Mouse (Mus musculus): ENCODE results near the gene Ppp1r12c.

The Ppp1r12c gene

DNA sequence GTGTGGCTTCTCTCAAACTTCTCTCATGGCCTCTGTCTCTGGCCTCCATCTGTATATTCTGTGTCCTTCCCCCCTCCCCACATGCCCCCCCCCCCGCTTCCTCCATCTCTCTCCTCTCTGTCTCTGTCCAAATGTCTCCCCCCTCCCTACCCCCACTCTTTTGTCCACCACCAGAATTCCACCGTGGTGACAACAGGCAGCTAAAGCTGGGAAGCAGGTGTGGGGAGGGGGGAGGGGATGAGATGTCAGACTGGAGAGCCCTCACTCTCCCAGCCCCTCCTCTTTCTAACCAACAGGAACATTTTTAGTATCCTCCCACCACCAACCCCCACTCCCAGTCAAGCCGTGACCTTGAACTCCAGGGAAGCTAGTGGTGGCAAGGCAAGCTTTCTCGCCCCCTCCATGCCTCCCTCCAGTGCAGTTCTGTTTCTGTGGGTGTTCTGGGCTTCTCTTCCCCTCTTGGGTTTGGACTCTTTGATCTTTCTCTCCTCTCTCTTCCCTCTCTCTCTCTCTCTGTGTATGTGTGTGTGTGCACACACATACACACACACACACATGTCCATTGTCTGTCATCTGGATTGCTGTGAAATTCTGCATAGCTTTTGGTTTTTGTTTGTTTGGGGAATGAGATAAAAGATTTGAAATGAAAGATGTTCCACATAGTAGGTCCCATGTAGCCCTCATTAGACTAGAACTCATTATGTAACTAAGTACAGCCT is 15.0 kb upstream of the Ppp1r12c start, which contains the start of gene Tnnt1:
Tnnt1 (minus strand) TSS at position 51 of the 719 bp plus-strand sequence.
- no peak for DNase-seq (ENCODE audit: low spot score in 2 of 2)

DNA sequence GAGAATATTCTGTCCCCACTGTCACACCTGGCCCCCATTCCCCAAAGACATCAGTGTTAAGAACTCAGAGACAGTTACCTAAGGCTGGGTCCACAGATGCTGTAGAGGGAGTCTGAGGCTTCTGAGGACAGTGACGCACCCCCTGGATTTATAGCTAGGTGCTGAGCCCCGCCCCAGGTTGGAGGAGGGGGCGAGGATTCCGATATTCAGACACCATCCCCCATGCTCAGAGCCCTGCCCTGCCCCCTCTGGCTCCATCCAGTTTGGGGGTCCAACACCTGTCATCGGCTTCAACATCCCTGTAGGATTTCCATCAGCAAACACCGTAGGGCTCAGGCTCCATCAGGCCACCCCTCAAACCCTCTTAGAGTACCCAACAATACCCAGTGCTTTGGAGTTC is 14.4 kb upstream of the Ppp1r12c start:
- DNase-seq (ENCODE audit: low spot score in 2 of 2), result no peak

DNA sequence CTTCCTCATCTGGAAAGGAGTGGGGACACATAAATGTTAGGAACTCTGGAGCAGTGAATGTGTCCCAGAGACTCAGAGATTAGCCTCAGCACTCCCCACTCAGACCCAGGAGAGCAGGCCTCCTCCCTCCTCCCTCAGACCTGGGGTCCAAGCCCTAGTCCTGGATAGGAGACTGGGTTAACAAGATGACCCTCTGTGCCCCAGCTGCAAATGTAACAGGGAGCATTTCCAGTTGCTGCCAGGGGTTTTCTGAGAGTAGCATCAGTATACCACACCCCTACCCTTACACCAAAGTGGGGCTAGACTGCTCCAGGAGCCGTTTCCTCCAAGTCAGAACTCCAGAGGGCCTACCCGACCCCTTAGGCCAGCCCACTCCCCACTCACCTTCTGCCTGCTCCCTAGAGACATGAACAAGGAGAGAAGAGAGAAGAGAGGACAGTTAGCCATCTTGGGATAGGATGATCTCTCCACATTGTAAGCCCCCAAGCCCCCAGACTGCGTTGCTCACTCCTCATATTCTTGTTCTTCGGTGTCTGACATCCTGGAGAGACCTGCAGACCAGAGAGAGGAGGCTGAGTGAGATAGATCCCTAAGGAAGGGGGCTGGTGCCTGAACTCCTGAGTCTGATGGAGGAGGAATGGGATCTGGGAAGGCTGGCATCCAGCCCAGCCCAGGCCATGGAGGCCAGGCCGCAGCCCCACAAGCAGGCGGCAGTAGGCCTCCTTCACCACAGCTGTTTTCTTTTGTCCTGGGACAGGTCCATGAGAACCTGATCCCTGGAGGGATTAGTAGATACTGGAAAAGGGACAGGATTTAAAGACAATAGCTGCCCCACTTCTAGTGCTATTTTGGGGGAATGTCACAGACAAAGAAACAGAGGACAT is 12.6 kb upstream of the Ppp1r12c start:
- DNase-seq (ENCODE audit: low spot score in 2 of 2), result no peak

DNA sequence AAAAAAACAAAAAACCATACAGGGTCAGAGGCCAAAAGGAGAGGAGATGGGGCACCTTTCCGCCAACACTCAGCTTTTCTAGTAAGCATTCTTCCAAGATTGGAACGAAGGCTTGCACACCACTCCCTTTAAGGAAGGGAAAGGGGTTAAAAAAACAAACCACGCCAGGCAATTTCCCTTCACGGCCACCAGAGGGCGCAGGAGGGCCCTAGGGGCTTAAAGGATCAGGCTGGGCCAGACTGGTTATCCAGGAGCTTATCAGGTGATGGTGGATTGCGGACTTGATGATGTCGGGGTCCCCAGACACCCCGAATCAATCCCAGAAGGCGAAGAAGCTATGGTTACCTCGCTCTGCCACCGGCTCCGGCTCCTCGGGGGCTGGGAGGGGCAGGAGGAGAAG is 11.8 kb upstream of the Ppp1r12c start:
- no peak for DNase-seq (ENCODE audit: low spot score in 2 of 2)

DNA sequence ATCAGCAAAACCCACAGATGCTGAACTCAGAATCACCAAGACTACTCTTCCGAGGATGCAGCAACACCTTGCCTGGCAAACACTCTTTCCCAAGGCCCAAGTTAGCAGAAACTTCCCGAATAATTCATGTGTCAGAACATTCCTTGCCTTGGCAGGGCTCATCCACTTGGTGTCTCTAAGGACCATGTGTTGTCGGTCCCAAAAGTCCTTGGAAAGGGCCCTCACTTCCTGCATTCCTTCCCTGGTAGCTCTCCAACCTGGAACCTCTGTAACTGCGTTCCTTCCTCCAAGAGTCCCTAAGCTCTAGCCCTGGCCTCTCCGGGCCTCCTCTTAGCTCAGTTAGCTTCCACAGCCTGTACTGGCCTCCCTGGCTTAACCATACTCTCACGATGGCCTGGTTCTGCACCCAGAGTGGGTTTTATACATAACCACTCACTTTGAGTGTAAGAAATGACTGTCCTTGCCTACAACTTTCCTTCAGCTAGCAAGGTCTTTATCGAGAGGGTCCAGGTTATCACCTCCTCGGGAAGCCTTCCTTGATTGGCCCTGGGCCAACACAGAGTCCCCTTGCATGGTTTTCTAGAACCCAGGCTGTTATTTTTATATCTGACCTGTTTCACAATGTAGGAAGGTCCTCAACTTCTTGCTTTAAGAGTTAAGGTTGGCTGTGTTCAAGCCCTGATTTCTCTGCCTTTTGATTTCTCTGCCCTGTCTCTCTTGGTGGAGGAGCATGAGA is 10.2 kb upstream of the Ppp1r12c start:
- DNase-seq (ENCODE audit: low spot score in 2 of 2), result no peak

DNA sequence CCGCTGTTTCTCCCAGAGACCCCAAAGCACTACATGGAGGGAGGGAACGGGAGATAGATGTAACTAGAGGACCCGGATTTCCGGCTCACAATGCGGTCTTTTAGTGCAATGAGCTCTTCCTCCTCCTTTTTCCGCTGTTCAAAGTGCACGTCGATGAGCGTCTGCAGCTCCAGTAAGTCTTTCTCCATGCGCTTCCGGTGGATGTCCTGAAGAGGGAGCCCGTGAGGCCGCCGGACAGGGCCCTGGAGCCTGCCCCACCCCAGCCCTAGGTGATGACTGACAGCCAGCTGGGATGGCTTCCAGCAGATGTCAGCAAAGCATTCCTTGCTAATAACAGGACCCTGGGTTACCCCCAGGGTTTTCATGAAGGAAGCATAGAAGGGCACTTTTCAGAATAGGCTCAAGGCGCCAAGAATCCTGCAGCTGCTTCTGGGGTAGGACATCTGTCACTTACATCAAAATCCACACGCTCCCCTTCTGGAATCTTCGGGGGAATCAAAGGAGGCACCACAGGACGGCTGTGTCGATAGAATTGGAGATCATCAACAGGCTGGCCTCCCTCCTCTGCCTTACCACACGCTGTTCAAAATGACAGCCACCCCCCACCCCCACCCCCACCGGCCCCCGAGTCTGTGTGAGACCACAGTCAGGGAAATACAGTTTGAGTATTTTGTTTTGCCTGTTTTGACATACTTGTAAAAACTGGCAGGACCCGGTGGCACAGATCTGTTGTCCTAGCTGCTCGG is 8.6 kb upstream of the Ppp1r12c start:
- DNase-seq (ENCODE audit: low spot score in 2 of 2), result no peak

DNA sequence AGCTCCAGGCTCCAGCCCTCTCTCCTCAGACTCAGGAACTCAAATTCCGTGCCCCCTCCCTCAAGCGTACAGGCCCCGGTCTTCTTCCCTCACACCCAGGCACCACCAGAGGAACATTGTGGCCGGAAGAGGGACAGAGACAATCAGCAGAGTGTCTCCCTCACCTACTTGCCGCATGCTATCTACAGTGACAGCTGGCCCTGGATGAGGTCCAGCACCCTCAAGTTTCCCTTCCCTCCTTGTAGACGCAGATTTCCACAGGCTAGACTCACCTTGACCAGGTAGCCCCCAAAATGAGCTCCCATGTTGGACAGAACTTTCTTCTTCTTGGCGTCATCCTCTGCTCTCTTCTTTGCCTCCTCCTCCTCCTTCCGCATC is 7.2 kb upstream of the Ppp1r12c start:
- no peak for DNase-seq (ENCODE audit: low spot score in 2 of 2)

DNA sequence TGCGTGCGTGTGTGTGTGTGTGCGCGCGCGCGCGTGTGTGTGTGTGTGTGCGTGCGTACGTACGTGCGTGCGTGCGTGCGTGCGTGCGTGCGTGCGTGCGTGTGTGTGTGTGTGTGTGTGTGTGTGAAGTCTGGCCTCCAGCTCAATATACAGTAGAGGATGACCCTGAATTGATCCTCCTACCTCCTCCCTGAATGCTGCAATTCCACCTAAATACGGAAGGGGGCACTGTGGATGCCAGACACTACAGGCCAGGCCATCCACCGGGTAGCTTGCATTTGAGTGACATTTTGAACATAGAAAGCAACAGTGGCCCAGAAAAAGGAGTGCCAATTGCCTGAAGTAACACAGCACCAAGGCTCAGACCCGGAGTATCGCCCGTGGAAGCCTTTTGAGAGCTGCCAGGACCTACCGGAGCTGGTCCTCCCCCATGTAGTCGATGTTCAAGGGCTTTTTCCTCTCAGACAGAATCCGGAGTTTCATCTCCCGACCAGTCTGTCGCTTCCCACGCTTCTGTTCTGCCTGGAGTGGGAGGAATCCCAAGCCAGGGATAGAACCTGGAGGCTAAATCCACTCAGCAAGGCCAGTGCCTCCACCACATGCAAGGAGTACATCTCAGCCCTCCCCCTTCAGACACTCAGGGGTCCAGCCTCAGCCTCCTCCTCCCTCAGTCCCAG is 6.7 kb upstream of the Ppp1r12c start:
- DNase-seq (ENCODE audit: low spot score in 2 of 2), result peak in 1 of 2 experiments; percentile 57

DNA sequence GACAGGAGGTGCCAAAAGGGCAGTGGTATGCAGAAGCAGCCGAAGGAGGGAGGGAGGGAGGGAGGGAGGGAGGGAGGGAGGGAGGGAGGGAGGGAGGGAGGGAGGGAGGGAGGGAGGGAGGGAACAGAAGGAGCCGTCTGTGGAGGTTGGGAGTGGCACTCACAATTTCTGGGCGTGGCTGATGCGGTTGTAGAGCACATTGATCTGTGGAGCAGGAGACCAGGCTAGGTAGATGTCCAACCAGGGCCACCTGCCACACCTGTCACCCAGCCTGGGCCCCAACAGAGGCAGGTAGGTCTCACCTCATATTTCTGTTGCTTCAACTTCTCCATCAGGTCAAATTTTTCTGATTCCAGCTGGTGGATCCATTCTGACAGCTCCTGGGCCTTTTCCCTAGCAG is 5.7 kb upstream of the Ppp1r12c start:
- DNase-seq (ENCODE audit: low spot score in 2 of 2), result no peak

DNA sequence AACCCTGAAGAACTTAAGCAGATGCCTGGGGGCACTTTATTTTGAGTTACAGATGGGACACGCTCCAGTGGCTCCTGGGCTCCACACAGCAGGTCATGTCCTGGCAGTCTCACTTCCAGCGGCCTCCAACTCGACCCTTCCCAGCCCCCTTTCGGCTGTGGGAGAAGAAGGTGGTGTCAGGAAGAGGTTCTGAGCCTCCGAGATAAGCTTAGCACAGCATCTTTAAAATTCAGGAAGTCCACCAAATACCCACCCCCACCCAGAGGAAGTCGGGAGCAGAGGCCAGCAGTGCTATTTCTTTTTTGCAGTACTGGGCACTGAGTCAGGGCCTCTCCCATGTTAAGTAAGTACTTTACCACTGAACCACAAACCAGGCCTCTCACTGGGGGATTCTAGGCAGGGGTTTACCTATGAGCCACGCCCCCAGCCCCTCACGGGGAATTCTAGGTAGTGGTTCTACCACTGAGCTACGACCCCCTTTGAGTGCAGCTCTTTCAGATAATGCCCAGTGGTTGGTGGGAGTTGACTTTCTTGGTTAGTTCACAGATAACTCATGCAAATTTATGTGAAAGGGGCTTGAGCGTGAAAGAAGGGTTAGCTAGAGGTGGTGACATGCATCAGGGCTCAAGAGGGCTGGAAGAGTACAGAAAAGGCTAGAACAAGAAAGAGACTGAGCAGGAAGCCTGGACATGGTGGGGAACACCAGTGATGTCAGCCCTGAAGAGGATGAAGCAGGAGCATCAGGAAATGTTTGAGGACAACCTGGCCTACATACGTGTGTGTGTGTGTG is 3.4 kb upstream of the Ppp1r12c start:
- DNase-seq (ENCODE audit: low spot score in 2 of 2), result no peak

DNA sequence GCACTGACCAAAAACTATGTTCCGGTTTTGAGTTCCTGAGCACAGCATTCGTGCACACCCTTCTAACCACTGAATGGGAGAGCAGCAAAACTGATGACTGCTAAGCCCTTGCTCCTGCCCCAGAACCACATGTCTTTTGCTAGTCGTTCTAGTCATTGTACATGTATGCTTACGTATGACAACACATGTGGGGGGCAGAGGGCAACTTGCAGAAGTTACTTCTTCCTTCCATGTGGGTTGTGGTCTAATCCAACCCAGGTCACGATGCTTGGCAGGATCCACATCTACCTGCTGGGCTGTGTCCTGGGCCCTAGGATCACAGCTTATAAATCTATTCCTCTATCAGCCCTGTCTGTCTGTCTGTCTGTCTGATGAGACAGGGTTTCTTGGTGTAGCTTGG is 2.4 kb upstream of the Ppp1r12c start:
- DNase-seq (ENCODE audit: low spot score in 2 of 2), result no peak

DNA sequence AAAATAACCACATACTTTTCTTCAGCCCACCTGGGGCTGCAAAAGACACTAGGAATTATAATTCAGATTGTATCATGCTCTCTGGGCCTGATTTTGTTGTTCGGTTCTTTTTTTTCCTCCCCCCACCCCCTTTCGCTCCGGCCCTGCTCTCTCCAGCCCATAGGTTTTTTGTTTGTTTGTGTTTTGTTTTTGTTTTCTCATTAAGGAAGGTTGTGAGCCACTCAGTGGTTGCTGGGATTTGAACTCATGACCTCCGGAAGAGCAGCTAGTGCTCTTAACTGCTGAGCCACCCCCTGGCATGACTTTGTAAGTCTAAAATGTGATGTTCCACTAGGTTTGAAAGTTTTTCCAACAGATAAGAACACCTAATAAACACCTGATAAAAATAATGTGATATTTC is 1.6 kb upstream of the Ppp1r12c start:
- DNase-seq (ENCODE audit: low spot score in 2 of 2), result no peak

DNA sequence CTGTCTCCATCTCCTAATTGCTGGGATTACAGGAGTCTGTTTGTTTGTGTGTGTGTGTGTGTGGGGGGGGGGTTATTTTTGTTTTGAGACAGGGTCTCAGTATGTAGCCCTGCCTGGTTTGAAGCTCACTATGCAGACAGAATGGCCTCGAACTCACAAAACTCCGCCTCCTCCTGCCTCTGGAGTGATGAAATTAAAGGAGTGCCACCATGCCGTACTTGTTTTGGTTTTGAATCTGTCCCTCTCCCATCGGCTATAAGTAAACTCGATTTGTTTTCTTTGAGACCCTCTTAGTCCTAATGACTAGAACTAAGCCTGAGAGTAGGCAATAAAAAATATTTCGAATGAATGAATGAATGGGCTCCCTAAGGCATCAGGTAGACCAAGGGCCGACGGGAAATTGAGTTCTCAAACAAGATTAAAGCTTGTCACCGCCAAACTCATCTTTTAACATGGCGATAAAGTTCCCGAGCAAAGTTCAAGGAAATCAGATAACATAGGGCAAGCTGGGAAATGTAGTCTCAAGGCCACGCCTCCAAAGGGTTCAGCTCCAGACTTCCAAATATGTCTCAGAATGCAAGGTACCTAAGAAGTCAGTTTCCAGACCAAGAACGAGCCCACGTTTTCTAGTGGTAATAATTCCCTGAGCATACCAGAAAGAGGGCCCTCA is 1.1 kb upstream of the Ppp1r12c start:
- DNase-seq (ENCODE audit: low spot score in 2 of 2), result peak; percentile 54 to 81

DNA sequence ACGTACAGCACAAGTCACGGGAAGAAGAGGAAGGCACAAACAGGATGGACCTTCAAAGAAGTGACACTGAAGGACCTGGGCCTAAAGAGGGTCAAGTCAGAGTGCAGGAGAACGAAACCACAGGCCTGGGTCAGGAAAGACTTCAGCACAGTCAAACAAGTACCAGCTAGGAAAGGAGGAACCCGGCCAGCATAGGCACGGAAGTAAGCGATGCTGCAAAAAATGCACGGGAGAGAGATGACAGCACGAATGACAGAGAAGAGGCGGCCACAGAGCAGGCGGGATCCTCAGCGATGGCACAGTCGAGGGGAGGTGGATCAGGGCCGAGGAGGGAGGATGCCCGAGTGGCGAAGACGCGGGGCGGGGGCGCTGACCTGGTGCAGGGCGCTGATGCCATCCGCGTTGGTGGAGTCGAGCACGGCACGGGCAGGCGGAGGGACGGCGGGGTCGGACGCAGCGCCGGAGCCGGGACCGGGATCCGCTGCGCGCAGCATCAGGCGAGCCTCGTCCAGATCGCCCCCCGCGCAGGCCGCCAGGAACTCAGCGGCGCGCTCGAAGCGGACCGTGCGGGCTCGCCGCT is 498 bp downstream of the Ppp1r12c start:
- peak; percentile 30 to 55 for DNase-seq (ENCODE audit: low spot score in 2 of 2)

DNA sequence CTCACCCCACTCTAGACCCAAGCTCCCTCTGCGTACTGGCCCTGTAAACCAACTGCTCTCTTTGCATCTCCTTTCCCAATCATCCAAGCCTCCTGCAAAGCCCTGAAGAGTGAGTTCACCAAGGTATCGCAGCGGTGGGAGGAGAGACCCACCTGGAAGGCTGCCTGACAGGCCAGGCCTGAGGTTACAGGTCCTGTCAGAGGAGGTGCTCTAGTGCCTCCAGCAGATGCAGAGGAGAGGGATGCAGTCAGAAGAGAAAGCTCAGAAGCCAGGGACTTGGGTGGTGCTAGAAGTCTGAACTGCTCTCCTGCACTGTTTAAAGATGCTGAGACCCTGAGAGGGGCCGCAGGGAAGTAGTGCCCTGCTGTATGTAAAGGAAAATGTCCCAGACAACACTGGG is 2.4 kb downstream of the Ppp1r12c start:
- no peak for DNase-seq (ENCODE audit: low spot score in 2 of 2)

DNA sequence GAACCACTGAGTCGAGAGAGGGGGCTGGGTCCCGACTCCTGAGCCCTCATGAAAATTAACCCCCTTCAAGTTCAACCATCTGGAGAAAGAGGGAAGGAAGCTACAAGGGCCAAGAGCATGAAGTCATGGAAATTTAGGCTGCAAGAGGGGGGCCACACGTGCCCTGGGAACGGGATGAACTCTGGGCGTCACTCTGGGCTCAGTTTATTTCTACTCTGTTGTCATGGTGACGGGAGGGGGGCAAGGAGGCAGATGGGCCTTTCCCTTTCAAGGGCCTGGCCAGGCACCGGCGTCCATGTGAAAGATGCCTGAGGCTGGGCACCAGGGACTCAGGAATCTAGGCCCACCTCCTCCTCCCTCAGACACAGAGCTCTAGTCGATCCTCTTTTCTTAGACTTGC is 3.2 kb downstream of the Ppp1r12c start:
- DNase-seq (ENCODE audit: low spot score in 2 of 2), result no peak

DNA sequence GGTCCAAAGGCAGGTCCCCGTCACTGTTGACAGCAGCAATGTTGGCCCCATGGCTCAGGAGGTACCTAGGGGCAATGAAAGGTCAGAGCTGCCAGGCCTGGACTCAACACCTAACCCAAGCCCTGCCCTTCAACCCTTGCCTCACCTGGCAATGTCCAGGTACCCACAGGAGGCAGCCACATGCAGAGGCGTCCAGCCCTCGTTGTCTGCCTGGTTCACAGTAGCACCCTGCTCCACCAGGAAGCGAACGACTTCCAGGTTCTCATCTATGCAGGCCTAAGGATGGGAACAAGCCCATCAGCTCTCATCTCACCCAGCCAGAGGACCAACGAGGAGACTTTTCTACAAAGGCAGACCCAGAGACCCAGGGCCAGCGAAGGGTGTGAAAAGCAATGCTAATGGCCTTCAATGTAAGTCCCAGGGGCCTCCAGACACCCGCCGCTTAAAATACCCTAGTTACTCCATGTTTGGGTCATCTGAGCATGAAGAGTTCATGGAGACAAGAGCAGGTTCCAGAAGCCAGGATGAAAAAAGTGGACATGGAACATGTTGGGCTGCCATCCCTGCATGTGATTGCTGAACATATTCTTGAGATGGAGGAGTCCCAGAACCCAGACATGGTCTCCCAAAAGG is 4.1 kb downstream of the Ppp1r12c start:
- no peak for DNase-seq (ENCODE audit: low spot score in 2 of 2)

DNA sequence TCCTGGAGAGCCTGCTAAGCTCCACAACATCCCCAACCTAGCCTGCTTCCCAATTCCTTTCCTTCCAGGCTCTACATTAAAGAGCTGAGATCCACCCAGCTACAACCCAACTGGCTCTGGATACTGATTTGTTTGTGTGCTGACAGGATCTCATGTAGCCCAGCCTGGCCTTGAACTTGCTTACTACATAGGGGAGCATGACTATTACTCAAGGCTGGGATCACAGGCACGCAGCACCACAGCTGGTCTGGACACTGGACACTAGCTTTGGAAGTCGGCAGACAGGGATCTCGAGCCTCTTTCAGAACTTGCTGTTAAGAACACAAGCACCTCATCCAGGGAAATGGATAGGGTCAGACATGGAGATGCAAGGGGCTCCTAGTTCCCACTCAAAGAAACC is 5.0 kb downstream of the Ppp1r12c start:
- DNase-seq (ENCODE audit: low spot score in 2 of 2), result no peak

DNA sequence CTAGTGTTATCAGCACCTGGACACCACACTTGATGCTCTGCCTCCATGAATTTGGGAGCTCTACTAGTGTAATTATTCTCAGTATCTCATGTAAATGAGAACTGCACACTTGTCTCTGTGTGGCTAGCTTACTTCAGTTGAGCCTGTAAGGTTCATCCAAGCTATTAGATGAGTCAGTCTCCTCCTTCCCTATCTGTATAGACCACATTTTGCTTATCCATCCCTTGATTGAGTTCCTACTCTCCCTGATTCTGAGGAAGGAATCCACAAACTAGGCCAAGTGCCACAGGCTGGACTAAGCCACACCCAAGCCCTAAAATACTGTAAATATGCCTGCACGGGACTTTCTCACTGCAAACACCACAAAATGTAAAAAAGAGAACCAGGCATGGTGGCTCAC is 7.5 kb downstream of the Ppp1r12c start:
- DNase-seq (ENCODE audit: low spot score in 2 of 2), result no peak

Data from right cerebral cortex, postnatal 36 days (tissue).